Mouse (Mus musculus): Measurements from ENCODE around the gene AL732309.1.
"Not testable (repeated sequence)": the region's sequence is repeated elsewhere in the genome, so short reads cannot be mapped to it uniquely, and the experiment has no call there.

AL732309.1 gene

DNA sequence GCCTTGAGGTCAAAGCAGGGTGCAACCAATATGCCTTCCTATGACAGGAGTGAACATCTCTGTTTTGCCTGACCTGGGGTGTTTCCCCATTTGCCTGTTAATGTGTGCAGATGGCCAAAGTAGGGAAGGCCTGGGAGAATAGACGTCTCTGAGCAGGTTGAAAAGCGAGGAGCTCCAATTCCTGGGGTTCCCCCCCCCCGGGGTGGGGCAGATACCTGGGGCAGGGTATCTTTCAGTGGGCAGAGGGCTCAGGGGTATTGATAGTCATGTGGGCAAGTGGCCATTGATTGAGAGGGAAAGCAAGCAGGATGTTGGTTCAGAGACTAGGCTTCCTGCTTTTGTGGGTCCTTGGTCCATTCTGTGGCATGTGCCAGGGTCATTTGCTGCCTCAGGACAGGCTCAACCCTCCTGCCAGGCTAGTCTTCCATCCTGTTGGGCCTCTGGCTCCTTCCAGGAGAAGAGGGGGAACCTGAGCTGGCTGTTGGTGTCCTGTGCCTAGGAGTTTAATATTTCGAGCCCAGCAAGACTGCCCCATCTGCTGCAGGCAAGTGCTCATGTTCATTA, 21.2 kb upstream of the AL732309.1 start:
- DNase-seq (ENCODE audit: low read depth, low spot score): no peak

DNA sequence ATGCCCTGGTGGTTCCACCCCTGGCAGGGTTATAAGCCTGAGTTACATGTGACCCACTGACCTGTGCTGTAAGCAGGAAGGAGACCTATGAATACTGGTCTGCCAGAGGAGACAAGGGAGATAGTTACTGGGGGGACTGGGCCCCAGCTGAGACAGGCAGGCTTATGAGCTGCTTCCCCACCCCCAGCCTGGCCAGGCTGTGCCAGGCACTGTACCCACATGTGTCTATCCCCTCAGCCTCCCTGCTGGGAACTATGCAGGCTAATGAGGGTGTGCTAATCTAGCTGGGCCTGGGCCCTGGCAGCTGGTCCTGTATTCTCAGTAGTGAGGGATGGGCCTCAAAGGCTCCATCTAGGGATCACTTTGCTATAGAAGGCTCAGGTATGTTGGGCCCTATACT, 20.6 kb upstream of the AL732309.1 start:
- no peak for DNase-seq (ENCODE audit: low read depth, low spot score)

DNA sequence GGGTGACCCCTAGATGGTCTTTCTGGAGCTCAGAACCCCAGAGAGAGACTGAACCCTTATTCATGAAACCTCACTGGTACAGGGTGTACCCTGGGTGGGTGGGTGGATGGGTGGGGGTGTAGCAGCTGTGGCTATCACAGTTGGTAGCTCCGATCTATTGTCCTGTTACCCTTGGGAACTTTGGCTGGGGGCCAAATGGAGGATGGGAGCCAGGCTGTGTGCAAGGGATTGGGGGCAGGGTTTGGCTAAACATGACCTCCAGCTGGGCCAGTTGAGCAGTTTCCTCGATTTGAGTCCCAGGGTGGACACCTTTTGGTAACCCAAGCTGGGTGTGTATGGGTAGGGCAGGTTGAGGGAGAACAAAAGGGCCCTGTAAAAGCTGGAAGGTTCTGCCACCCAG, 20.1 kb upstream of the AL732309.1 start:
- DNase-seq (ENCODE audit: low read depth, low spot score): no peak

DNA sequence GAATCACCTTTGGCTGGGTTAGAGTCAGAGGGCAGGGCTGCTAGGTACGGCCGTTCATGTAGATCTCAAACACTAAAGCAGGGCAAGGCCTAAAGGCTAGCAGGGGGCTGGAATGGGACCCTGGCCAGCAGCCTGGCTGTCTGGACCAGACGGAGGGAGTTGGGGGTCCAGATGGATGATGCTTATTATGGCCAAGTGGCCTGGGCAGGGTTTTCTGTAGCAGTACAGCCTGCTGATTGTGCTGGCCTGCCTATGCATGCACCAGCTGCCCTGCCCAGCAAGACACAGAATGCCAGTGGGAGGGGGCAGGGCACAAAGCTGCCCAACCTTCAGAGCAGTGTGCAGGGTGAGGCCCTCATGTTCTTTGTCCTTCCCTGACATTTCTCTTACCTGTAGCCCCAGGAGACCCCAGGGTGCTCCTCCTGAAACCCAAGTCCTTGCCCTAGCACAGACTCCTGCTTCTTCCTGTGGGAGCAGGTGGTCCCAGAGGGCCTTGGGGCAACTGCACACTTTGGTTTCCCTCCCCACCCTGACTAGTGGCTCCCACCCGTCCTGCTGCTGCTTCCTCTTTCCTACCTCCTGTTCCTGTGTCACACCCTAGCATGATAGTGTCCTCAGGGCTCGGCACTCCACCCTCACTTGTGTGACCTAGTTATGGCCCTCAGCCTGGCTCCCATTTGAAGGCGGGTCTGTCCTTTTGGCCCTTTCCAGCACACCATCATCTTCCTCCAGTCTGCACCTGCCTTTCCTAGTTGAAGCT, 19.4 kb upstream of the AL732309.1 start:
- no peak for DNase-seq (ENCODE audit: low read depth, low spot score)

DNA sequence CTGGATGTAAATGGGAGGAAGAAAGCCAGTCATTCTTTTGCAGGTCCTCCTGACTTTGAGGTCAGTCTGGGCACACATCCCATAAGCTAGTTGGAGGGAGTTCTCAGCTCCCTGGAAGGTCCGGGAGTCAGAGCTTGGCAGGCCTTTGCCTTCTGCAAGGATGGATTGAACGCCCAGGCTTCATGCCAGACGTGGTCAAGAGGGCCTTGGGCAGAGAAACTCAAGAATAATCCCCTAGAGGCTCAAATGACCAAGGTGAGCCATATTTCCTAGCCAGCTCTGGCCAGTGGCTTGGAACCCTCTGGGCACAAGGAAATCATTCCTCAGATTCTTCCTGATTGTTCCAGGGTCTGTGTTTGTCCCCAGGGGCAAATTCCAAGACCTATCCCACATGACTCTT, 18.2 kb upstream of the AL732309.1 start:
- DNase-seq (ENCODE audit: low read depth, low spot score): no peak

DNA sequence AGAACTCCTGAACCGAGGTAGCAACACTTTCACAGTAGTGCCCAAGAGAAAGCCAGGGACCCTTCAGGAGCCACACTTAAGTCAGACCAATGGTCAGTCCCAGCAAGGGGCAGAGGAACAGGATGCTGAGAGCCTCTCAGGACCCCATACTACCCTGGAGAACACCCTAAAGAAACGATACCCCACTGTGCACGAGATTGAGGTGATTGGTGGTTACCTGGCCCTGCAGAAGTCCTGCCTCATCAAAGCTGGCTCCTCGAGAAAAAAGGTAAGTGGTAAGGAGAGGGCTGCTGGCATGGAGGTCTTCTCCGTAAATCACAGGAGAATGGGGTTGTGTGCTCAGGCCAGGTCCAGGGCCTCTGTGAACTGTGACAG, 17.6 kb upstream of the AL732309.1 start:
- no peak for DNase-seq (ENCODE audit: low read depth, low spot score)

DNA sequence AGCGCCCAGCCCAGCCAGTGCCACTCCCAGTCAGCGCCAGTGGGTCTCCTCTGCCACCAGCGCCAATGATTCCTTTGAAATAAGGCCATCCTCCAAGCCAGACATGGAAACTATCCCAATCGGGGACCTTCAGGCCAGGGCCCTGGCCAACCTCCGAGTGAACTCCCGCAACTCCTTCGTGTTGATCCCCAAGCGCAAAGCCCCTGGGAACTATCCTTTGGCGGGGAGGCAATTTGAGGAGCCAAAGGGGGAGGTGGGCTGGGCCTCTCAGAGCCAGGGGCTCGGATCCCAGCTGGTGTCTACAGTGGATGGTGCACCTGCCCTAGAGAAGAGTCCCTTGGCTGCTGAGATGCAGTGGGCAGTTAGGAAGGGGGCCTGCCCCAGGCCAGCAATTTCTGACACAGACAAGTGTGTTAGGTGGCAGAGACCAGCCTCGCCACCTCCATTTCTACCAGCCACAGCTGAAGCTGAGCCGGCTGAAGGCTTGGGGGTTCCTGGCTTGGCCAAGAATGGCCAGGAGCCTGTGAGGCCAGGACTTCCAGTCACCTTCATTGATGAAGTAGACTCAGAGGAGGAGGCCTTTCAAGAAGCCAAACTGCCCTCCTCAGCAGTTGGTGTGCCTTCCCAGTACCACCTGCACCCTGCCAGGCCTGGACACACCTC, 17.1 kb upstream of the AL732309.1 start:
- no peak for DNase-seq (ENCODE audit: low read depth, low spot score)

DNA sequence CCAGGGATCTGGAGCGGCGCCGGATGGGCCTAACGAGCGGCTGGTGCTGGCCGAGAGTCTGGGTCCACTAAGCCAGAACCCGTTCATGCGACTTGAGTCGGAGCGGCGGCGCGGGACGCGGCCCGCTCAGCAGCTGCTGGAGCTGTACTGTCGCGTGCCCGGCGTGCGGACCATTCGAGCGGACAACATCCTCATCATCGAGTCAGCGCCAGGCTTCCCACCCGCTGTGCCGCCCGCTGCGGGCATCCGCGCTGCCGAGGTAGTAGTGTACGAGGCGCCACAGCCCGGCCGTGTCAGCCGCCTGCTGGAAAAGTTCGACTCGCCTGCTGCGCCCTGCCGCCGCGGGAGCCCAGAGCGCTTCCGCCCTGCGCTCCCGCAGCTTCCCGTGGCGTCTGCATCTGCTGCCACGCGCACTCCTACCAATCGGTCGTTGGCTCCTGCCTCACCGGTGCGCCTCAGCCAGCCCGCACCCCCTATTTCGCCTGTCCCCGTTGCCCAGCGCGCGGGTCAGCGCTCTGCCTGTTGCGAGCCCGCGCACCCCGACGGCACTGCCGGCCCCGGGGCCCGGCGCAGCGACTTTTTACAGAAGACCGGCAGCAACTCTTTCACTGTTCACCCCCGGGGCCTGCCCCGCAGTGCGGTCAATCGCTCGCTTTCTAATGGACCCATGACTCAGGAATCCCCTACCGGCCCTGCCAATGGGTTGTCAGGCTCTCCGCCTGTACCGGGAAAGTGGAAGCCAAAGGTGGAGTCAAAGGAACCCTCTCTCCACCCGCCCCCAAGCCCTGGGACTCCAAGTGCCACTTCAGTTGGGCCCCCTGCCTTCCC, 16.3 kb upstream of the AL732309.1 start:
- DNase-seq (ENCODE audit: low read depth, low spot score): no peak

DNA sequence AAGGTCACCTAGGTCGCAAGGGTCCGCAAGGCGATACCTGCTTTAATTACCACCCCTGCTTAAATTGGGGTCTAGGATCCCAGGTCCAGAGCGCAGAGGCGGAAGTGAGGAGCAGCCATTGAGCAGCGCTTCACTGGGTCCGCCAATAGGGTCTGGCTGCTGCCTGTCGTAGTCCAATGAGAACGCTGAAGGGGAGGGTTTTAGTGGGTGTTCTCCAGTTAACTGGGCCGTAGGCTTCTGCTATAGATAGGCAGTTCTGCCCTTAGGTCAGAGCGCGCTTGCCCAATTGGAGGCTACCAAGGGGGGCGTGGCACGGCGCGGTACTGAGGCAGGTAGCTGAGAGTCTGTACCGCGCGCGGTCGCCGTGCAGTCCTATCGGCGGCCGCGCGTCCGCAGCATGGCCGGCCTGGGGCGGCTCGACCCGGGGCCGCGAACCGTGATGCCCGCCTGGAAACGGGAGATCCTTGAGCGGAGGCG, 15.7 kb upstream of the AL732309.1 start, which contains the start of gene Tprn:
Tprn (plus strand) TSS at position 328 of the 477 bp plus-strand sequence.
- peak; percentile 87 for DNase-seq (ENCODE audit: low read depth, low spot score)

DNA sequence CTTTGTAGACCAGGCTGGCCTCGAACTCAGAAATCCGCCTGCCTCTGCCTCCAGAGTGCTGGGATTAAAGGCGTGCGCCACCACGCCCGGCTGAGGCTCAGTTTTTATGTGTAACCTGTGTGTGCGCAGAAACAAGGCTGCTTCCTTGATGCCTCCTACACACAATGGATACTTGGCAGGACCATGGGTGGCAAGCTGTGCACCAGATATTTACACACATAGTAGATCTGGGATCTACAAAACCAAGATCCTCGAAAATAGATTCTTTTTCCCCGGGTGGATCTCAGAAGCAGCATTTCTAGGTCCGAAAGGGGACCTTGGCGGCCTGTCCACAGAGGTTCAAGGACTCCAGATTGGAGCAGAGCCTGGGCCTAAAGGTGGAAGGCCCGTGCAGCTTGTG, 15.2 kb upstream of the AL732309.1 start:
- DNase-seq (ENCODE audit: low read depth, low spot score): no peak

DNA sequence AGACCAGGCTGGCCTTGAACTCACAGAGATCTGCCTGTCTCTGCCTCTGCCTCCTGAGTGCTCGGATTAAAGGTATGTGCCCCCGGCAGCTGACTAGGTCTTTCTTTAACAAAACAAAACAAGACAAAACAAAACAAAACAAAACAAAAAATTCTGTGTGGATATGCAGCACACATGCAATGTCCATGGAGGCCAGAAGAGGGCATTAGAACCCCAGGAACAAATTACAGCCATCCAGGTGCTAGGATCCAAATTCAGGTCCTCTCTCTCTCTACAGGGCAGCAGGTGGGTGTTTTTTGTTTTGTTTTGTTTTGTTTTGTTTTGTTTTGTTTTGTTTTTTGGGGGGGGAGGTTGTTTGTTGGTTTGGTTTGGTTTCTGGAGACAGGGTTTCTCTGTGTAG, 12.2 kb upstream of the AL732309.1 start:
- no peak for DNase-seq (ENCODE audit: low read depth, low spot score)

DNA sequence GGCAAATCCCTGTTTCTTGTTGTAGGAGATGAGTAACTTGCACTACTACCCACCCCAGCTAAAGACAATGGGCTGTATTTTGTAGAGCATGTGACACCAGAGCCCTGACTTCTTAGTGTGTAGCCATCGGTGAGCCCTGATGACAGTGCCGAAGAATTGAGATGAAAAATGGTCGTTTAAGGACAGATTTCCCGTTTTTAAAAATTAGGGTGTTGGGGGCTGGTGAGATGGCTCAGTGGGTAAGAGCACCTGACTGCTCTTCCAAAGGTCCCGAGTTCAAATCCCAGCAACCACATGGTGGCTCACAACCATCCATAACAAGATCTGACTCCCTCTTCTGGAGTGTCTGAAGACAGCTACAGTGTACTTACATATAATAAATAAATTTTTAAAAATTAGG, 10.6 kb upstream of the AL732309.1 start:
- DNase-seq (ENCODE audit: low read depth, low spot score): not testable (repeated sequence)

DNA sequence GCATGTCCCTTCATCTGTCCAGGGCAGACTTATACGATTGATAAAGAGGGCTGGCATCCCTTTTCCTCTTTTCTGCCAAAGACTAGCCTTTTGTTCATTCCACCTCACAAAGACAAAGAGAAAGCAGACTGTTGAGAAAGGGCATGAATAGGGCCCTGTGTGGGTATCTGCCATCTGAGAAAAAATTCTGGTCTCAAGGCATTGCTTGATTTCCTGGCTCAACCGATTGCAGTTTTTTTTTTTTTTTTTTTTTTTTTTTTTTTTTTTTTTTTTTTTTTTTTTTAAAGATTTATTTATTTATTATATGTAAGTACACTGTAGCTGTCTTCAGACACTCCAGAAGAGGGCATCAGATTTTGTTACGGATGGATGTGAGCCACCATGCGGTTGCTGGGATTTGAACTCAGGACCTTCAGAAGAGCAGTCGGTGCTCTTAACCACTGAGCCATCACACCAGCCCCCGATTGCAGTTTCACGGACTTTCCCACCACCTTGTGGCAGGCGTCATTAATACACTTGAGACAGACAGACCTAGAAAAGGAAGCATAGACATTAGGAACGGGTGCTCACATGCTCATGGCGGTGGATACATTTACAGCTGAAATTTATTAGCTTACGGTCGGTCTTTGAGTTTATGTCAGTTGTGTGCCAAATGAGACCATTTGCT, 9.9 kb upstream of the AL732309.1 start:
- not testable (repeated sequence) for DNase-seq (ENCODE audit: low read depth, low spot score)

DNA sequence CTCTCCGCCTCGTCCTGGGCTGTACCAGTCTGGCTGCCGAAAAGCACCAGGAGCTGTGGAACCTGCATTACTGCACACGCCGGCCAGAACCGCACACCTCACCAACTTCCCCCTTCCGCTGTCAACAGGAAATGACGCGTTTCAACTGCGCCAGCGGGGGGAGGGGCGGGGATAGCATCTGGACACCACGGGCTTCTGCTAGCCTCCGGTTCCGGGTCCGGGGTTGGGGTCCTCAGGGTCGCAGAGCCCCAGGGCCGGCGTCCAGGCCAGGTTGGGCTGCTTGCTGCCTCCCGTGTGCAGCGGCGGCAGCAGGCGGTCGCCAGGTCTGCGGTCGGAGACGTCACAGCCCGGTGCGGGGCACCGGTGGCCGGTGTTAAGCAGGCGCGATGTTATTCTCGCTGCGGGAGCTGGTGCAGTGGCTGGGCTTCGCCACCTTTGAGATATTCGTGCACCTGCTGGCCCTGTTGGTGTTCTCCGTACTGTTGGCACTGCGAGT, 8.7 kb upstream of the AL732309.1 start, which contains the start of gene Tmem203:
Tmem203 (plus strand) TSS at position 156 of the 496 bp plus-strand sequence.
- peak; percentile 87 for DNase-seq (ENCODE audit: low read depth, low spot score)

DNA sequence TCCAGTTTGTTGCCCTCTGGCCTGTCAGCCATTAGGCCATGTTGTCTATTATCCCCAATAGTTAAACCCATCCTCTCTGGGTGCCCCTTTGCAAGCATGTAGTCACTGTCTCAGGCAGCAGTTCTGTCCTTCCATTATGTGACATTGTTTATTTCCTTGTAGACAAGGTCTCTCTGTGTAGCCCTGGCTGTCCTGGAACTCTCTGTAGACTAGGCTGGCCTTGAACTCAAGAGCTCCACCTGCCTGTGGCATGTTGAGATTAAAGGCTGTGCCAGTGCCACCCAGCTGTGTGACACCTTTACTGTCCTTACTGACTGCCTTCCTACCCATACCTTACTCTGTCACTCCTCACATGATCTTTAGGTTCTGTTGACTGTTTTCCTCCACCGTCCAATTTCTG, 5.7 kb upstream of the AL732309.1 start:
- DNase-seq (ENCODE audit: low read depth, low spot score): no peak

DNA sequence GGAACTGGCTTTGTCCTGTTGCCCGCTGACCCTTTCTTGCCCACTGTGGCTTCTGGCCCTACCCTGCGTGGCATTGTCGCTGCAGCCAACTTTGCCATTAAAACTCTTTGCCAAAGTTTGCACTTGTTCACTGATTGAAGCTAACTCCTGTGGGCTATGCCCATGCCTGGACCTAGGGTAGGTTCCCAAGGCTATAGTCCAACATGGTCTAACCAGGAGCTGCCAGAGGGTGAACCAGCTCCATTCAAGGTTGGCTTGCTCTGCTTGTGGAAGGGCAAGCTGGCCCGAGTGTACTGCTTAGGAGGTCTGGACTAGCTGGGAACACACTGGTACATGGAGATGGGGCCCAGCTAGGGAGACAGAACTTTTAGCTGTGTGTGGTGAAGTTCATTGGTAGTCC, 2.5 kb downstream of the AL732309.1 start:
- DNase-seq (ENCODE audit: low read depth, low spot score): no peak

DNA sequence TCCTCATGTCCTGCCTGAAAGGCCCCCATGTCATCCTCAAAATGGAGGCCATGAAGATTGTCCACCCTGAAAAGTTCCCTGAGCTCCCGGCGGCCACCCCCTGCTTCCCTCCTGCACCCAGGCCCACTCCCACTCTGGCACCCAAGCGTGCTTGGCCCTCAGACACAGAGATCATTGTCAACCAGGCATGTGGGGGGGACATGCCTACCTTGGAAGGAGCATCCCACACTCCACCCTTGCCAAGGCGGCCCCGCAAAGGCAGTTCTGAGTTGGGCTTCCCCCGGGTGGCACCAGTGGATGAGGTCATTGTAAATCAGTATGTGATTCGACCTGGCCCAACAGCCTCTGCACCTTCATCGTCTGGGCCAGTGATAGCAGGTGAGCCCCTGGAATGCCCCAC, 3.3 kb downstream of the AL732309.1 start:
- DNase-seq (ENCODE audit: low read depth, low spot score): no peak

DNA sequence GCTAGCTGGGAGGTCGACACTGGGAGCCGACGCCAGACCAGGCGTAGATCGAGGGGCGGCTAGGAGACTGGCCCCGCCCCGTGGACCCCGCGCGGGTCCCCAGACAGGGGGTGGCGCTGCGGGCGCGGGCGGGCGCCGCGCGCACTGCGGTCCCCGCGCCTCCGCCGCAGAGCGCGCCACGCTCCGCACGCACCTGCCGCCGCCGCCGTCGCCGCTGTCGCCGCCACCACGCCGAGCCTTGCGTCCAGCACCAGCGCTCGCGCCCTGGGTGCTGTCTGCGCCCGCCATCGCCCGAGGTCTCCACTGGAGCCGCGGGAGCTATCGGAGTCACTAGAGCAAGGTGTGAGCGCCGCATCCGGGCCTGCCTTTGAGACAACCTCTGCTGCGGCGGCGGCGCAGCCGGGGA, 4.6 kb downstream of the AL732309.1 start, which contains the start of the genes Rnf208 and Cysrt1:
Rnf208 (plus strand) TSS at position 155 of the 406 bp plus-strand sequence.
Cysrt1 (minus strand) TSS at position 352 of the 406 bp plus-strand sequence.
- DNase-seq (ENCODE audit: low read depth, low spot score): no peak

DNA sequence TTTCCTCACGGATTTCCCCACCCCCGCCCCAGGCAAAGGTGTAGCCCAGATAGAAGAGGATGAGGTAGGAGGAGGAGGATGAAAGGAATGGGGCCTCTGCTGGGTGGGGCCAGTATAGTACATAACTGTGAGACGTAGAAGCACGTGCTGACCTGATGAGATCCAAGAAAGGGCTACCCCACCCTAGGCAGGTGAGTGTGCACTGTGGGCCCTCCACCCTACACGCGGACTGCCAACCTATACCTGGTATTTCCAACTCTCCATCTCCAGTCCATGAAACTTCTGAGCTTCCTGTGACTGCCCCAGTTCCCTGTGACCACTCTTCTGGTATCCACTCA, 5.3 kb downstream of the AL732309.1 start:
- DNase-seq (ENCODE audit: low read depth, low spot score): no peak

DNA sequence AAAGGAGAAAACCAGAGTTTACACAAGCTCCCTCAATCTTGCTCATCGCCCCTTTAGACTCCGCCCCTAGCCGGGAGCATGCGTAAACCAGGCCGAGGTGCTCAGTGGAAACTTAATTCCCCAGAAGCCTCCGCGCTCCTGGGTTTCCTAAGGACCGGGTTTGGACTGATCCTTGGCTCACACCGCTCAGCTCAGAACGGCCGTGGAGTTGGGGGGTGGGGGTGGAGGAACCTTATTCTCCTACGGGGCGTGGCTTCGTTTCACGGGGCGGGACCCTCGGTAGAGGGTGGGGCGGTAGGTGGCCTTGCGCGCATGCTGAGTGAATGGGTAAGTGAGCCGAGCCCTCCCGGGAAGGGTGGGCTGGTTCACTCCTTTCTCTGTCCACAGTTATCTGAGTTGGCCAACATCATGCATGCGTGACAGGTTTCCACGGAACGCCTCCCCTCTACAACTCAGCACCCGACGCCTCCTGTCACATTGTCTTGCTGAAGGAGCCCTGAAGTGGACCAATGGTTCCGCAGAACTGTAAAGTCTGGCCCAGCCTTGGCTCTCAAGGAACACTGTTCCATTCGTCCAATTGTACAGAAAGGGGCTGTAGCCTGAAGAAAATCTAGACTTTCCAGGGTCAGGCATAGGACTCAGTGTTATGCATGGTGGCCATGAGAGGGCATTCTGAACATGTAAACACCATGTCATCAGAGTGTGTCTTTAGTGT, 5.8 kb downstream of the AL732309.1 start:
- peak; percentile 58 for DNase-seq (ENCODE audit: low read depth, low spot score)

Measured in retina, adult 2 months (tissue).